Mouse (Mus musculus) right cerebral cortex, postnatal 36 days (tissue): ENCODE data around the gene Sepsecs.

Experiments used
- DNase-seq, 2 experiments: peaks; one replicate each; pipeline ENCODE4 v3.0.0; 2022; ENCODE audit warnings: low spot score in 2 of 2, mixed read lengths in 1 of 2

Gene Sepsecs

DNA sequence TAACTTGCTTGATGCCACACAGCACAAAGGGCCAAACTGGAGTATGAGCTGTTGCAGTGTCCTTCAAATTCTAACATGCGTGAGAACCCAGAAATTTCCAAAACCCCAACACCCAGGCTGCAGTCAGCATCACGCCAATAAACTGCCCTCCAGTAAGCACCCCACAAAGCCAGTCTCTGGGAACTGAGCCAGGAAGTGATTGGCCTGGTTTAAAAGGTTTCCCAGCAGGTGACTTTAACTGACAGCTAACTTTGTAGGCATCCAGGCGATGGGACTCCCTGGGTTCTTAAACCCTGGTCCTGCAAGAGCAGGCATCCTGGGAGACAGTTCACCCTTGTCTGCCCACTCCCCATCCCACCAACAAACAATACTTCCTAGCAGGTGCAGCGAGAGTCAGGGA lies 59.2 kb downstream of the Sepsecs start:
- no peak for DNase-seq

DNA sequence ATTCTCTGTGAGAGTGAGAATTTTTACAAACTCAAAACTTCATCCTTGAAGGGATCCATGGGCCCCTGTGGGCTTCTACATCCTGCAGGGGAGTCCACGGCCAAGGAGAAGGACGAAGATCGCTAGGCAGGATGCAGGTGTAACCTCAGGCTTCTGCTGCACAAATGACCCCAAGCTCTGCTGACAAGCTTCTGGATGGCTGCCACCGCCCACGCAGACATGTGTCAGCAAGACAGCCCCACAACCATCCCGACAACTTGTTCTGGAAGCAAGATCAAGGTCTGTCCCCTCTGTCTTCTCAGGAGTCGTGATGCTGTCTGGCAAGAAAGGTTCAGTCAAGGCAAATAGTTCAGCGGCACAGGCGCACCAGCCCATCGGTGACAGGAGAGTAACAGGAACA lies 59.8 kb downstream of the Sepsecs start:
- DNase-seq, result no peak

GRCm38 (mm10) chr5:52604582-52605041 lies 64.9 kb downstream of the Sepsecs start:
- no peak for DNase-seq

DNA sequence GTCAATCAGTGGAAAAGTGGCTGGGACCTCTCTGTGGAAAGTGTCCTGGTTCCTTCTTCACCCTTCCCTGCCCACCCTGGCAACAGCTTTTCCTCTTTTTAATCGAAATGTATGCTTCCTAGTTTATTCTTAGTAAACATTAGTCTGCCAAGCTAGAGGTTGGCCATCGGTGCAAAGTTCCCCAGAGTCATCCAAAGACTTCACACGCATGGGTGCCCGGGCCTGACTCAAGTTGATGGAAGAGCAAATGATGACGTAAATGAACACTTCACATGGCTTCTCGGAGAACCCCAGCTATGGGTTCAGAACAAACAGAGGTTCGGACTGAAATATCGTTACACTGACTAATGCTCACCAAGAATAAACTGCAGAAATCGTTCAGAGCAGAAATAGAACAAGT lies 78.9 kb downstream of the Sepsecs start:
- no peak for DNase-seq
